Mouse (Mus musculus): ENCODE data around the gene Tmem231. TPM values are rescaled to one million over a fixed set of nuclear protein-coding genes. Genes with fewer than 3 reads are reported as not detected.

Tmem231 gene
- polyA plus RNA-seq (2014; fragmentation: Nextera tagmentation; extraction: Ambion mirVana), result 4.1 and 4.3 TPM in 2 replicates

GRCm38 (mm10) chr8:111933348-111934076 lies at the start of gene Tmem231:
Gene Tmem231 (minus strand): TSS chr8:111933881.
- Histone ChIP-seq H3K4me3 (ENCODE audit: control insufficient read depth in 1 of 2, insufficient read depth in 1 of 2, low read depth in 1 of 2, low read length in 2 of 2) (peak within 1 kb of the TSS; percentile 69 to 75), H3K4me1 (ENCODE audit: control insufficient read depth in 2 of 2, insufficient read depth in 2 of 2, low read length in 2 of 2) (peaks cover 0 to 5% of the 10 kb centered on the region in 2 experiments; a peak in 2 of 4 replicates), H3K27me3 (ENCODE audit: control insufficient read depth, insufficient read depth, low read length) (no peaks in the 10 kb centered on the region), H3K9me3 (ENCODE audit: control insufficient read depth, low read length) (no peaks in the 10 kb centered on the region), H3K27ac (replicated peaks in 1 of 2; ENCODE audit: control insufficient read depth in 1 of 2, insufficient read depth in 1 of 2, low read depth in 2 of 2, low read length in 2 of 2) (no peak within 1 kb of the TSS; a peak in 1 of 4 replicates), H3K9ac (ENCODE audit: low read length) (peak within 1 kb of the TSS; percentile 75), H3K36me3 (ENCODE audit: control insufficient read depth, insufficient read depth, low read length) (no peaks in the 10 kb centered on the region), H3K4me2 (ENCODE audit: low read length) (peak within 1 kb of the TSS; percentile 98)
- ATAC-seq (ENCODE audit: insufficient number of reproducible peaks, insufficient read depth, low FRiP score, low read depth), result peak; percentile 98
- WGBS, result under 1% methylated on average over 52 of the region's 53 CpGs

GRCm38 (mm10) chr8:111982116-111982515 lies 48.4 kb upstream of the Tmem231 start:
- no peak overlapping the region for H3K4me3 ChIP-seq (ENCODE audit: control insufficient read depth in 1 of 2, insufficient read depth in 1 of 2, low read depth in 1 of 2, low read length in 2 of 2)
- WGBS, result 69% methylated on average over 7 of the region's 7 CpGs
- H3K4me1 ChIP-seq (ENCODE audit: control insufficient read depth in 2 of 2, insufficient read depth in 2 of 2, low read length in 2 of 2), result peaks cover 5 to 8% of the 10 kb centered on the region in 2 experiments; a peak in 3 of 4 replicates
- peaks cover 48% of the 10 kb centered on the region for H3K36me3 ChIP-seq (ENCODE audit: control insufficient read depth, insufficient read depth, low read length)
- H3K27ac ChIP-seq (replicated peaks in 1 of 2; ENCODE audit: control insufficient read depth in 1 of 2, insufficient read depth in 1 of 2, low read depth in 2 of 2, low read length in 2 of 2), result no peak overlapping the region
- H3K27me3 ChIP-seq (ENCODE audit: control insufficient read depth, insufficient read depth, low read length), result no peaks in the 10 kb centered on the region
- ATAC-seq (ENCODE audit: insufficient number of reproducible peaks, insufficient read depth, low FRiP score, low read depth), result no peak
- H3K9ac ChIP-seq (ENCODE audit: low read length), result no peak overlapping the region
- H3K9me3 ChIP-seq (ENCODE audit: control insufficient read depth, low read length), result no peaks in the 10 kb centered on the region
- H3K4me2 ChIP-seq (ENCODE audit: low read length), result no peak overlapping the region

DNA sequence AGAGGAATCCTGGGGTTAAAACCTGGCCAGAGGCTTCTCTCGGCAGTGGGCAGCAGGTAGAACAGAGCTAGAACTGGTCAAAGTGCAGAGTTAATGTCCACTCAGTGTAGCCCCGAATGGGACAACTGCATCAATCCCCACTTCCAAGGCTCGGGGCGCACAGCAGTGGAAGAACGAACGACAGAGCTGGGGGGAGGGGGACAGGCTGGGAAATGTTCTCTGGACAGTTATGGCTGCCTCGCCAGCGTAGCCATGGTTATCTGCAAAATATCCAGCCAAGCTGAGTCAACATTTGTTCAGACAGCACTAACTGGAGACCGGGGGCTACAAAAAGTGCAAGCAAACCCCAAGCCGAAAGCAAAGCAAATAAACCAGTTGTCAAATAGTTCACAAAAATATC lies 44.5 kb upstream of the Tmem231 start:
- no peak overlapping the region for H3K27ac ChIP-seq (replicated peaks in 1 of 2; ENCODE audit: control insufficient read depth in 1 of 2, insufficient read depth in 1 of 2, low read depth in 2 of 2, low read length in 2 of 2)
- 72% methylated on average over 10 of the region's 10 CpGs for WGBS
- no peak overlapping the region for H3K4me3 ChIP-seq (ENCODE audit: control insufficient read depth in 1 of 2, insufficient read depth in 1 of 2, low read depth in 1 of 2, low read length in 2 of 2)
- no peaks in the 10 kb centered on the region for H3K4me1 ChIP-seq (ENCODE audit: control insufficient read depth in 2 of 2, insufficient read depth in 2 of 2, low read length in 2 of 2)
- H3K4me2 ChIP-seq (ENCODE audit: low read length), result no peak overlapping the region
- H3K9me3 ChIP-seq (ENCODE audit: control insufficient read depth, low read length), result no peaks in the 10 kb centered on the region
- ATAC-seq (ENCODE audit: insufficient number of reproducible peaks, insufficient read depth, low FRiP score, low read depth), result no peak
- H3K27me3 ChIP-seq (ENCODE audit: control insufficient read depth, insufficient read depth, low read length), result no peaks in the 10 kb centered on the region
- peaks cover 44% of the 10 kb centered on the region for H3K36me3 ChIP-seq (ENCODE audit: control insufficient read depth, insufficient read depth, low read length)
- no peak overlapping the region for H3K9ac ChIP-seq (ENCODE audit: low read length)

GRCm38 (mm10) chr8:111976326-111976725 lies 42.6 kb upstream of the Tmem231 start:
- Histone ChIP-seq H3K27ac (replicated peaks in 1 of 2; ENCODE audit: control insufficient read depth in 1 of 2, insufficient read depth in 1 of 2, low read depth in 2 of 2, low read length in 2 of 2) (no peak overlapping the region), H3K4me2 (ENCODE audit: low read length) (no peak overlapping the region), H3K4me3 (ENCODE audit: control insufficient read depth in 1 of 2, insufficient read depth in 1 of 2, low read depth in 1 of 2, low read length in 2 of 2) (no peak overlapping the region), H3K27me3 (ENCODE audit: control insufficient read depth, insufficient read depth, low read length) (no peaks in the 10 kb centered on the region), H3K4me1 (ENCODE audit: control insufficient read depth in 2 of 2, insufficient read depth in 2 of 2, low read length in 2 of 2) (no peaks in the 10 kb centered on the region), H3K9ac (ENCODE audit: low read length) (no peak overlapping the region), H3K36me3 (ENCODE audit: control insufficient read depth, insufficient read depth, low read length) (peaks cover 47% of the 10 kb centered on the region), H3K9me3 (ENCODE audit: control insufficient read depth, low read length) (no peaks in the 10 kb centered on the region)
- no peak for ATAC-seq (ENCODE audit: insufficient number of reproducible peaks, insufficient read depth, low FRiP score, low read depth)
- WGBS, result 68% methylated on average over 2 of the region's 2 CpGs

GRCm38 (mm10) chr8:111975706-111976105 lies 42.0 kb upstream of the Tmem231 start:
- Histone ChIP-seq H3K36me3 (ENCODE audit: control insufficient read depth, insufficient read depth, low read length) (peaks cover 47% of the 10 kb centered on the region), H3K9me3 (ENCODE audit: control insufficient read depth, low read length) (no peaks in the 10 kb centered on the region), H3K9ac (ENCODE audit: low read length) (no peak overlapping the region), H3K4me2 (ENCODE audit: low read length) (no peak overlapping the region), H3K27me3 (ENCODE audit: control insufficient read depth, insufficient read depth, low read length) (no peaks in the 10 kb centered on the region), H3K4me3 (ENCODE audit: control insufficient read depth in 1 of 2, insufficient read depth in 1 of 2, low read depth in 1 of 2, low read length in 2 of 2) (no peak overlapping the region), H3K27ac (replicated peaks in 1 of 2; ENCODE audit: control insufficient read depth in 1 of 2, insufficient read depth in 1 of 2, low read depth in 2 of 2, low read length in 2 of 2) (no peak overlapping the region), H3K4me1 (ENCODE audit: control insufficient read depth in 2 of 2, insufficient read depth in 2 of 2, low read length in 2 of 2) (no peaks in the 10 kb centered on the region)
- ATAC-seq (ENCODE audit: insufficient number of reproducible peaks, insufficient read depth, low FRiP score, low read depth), result no peak
- 94% methylated on average over 2 of the region's 2 CpGs for WGBS

DNA sequence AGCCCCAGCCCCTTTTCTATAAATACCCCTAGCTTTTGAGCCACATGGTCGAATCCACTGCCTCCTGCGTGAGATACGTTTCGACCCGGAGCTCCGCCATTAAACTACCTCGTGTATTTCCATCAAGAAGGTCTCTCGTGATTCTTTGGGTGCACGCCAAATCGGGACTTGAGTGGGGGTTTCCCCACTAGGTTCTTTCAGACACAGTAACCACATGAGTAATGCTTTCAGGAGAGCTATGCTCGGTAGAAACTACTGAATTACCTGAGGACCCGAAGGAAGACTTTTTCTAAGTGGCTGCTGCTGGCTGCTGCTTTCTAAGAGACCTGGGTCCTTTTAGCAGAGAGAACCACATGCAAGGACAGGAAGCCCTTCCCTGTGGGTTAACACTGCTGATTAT lies 40.5 kb upstream of the Tmem231 start:
- Histone ChIP-seq H3K4me1 (ENCODE audit: control insufficient read depth in 2 of 2, insufficient read depth in 2 of 2, low read length in 2 of 2) (no peaks in the 10 kb centered on the region), H3K9me3 (ENCODE audit: control insufficient read depth, low read length) (no peaks in the 10 kb centered on the region), H3K36me3 (ENCODE audit: control insufficient read depth, insufficient read depth, low read length) (peaks cover 41% of the 10 kb centered on the region), H3K9ac (ENCODE audit: low read length) (no peak overlapping the region), H3K4me3 (ENCODE audit: control insufficient read depth in 1 of 2, insufficient read depth in 1 of 2, low read depth in 1 of 2, low read length in 2 of 2) (no peak overlapping the region), H3K4me2 (ENCODE audit: low read length) (no peak overlapping the region), H3K27ac (replicated peaks in 1 of 2; ENCODE audit: control insufficient read depth in 1 of 2, insufficient read depth in 1 of 2, low read depth in 2 of 2, low read length in 2 of 2) (no peak overlapping the region), H3K27me3 (ENCODE audit: control insufficient read depth, insufficient read depth, low read length) (no peaks in the 10 kb centered on the region)
- no peak for ATAC-seq (ENCODE audit: insufficient number of reproducible peaks, insufficient read depth, low FRiP score, low read depth)
- 94% methylated on average over 12 of the region's 12 CpGs for WGBS

GRCm38 (mm10) chr8:111968991-111969390 lies 35.3 kb upstream of the Tmem231 start:
- Histone ChIP-seq H3K9ac (ENCODE audit: low read length) (no peak overlapping the region), H3K4me2 (ENCODE audit: low read length) (no peak overlapping the region), H3K36me3 (ENCODE audit: control insufficient read depth, insufficient read depth, low read length) (peaks cover 27% of the 10 kb centered on the region), H3K27me3 (ENCODE audit: control insufficient read depth, insufficient read depth, low read length) (no peaks in the 10 kb centered on the region), H3K9me3 (ENCODE audit: control insufficient read depth, low read length) (no peaks in the 10 kb centered on the region), H3K4me1 (ENCODE audit: control insufficient read depth in 2 of 2, insufficient read depth in 2 of 2, low read length in 2 of 2) (no peaks in the 10 kb centered on the region), H3K4me3 (ENCODE audit: control insufficient read depth in 1 of 2, insufficient read depth in 1 of 2, low read depth in 1 of 2, low read length in 2 of 2) (no peak overlapping the region), H3K27ac (replicated peaks in 1 of 2; ENCODE audit: control insufficient read depth in 1 of 2, insufficient read depth in 1 of 2, low read depth in 2 of 2, low read length in 2 of 2) (no peak overlapping the region)
- WGBS, result 55% methylated on average over 5 of the region's 5 CpGs
- ATAC-seq (ENCODE audit: insufficient number of reproducible peaks, insufficient read depth, low FRiP score, low read depth), result no peak

- no peaks in the 10 kb centered on the region for H3K27me3 ChIP-seq (ENCODE audit: control insufficient read depth, insufficient read depth, low read length)
- H3K9me3 ChIP-seq (ENCODE audit: control insufficient read depth, low read length), result no peaks in the 10 kb centered on the region
- no peak overlapping the region for H3K9ac ChIP-seq (ENCODE audit: low read length)
- peaks cover 23% of the 10 kb centered on the region for H3K36me3 ChIP-seq (ENCODE audit: control insufficient read depth, insufficient read depth, low read length)
- WGBS, result 88% methylated on average over 10 of the region's 10 CpGs
- H3K4me1 ChIP-seq (ENCODE audit: control insufficient read depth in 2 of 2, insufficient read depth in 2 of 2, low read length in 2 of 2), result peaks cover 0 to under 1% of the 10 kb centered on the region in 2 experiments; a peak in 1 of 4 replicates
- no peak for ATAC-seq (ENCODE audit: insufficient number of reproducible peaks, insufficient read depth, low FRiP score, low read depth)
- no peak overlapping the region for H3K4me2 ChIP-seq (ENCODE audit: low read length)
- no peak overlapping the region for H3K4me3 ChIP-seq (ENCODE audit: control insufficient read depth in 1 of 2, insufficient read depth in 1 of 2, low read depth in 1 of 2, low read length in 2 of 2)
- H3K27ac ChIP-seq (replicated peaks in 1 of 2; ENCODE audit: control insufficient read depth in 1 of 2, insufficient read depth in 1 of 2, low read depth in 2 of 2, low read length in 2 of 2), result no peak overlapping the region
These were observed 34.9 kb upstream of the Tmem231 start for GRCm38 (mm10) chr8:111968541-111968940.

Measured in heart, embryonic 14.5 days (tissue).